Mouse (Mus musculus): ENCODE results near the gene Wdfy1.

- no peak for TF ChIP-seq CTCF (IDR thresholded peaks at IDR 0.05)
- no peak for TF ChIP-seq POLR2A (IDR thresholded peaks at IDR 0.05; ENCODE audit: insufficient read depth, low read depth, low read length)
Measured at GRCm38 (mm10) chr1:79774164-79774780, 1.7 kb downstream of the Wdfy1 start.

All from heart, adult 2 months (tissue).